Mouse (Mus musculus) heart, embryonic 16.5 days (tissue): ENCODE measurements around the gene Gemin8. TPM values are rescaled to one million over a fixed set of nuclear protein-coding genes. Genes with fewer than 3 reads are reported as not detected.

Source experiments
- polyA plus RNA-seq: library from polyadenylated mRNA; unstranded; fragments of >200 nt; fragmentation: Nextera tagmentation; extraction: Ambion mirVana; gene quantifications from 2 replicates; pipeline ENCODE4 v1.2.1, GENCODE M21; 2015

Gemin8 gene
- polyA plus RNA-seq, 1 experiment from 2014 or later = 7.6 TPM

Other genes starting within 250 kb of the Gemin8 start
- gene Gpm6b, start 68.5 kb downstream of the Gemin8 start, polyA plus RNA-seq = 6.5 and 8.3 TPM in 2 replicates